Mouse (Mus musculus): ENCODE data around the gene Rab5c.

Gene Rab5c

GRCm38 (mm10) chr11:100693154-100693553, 44.9 kb downstream of the Rab5c start:
- DNase-seq, result no peak

GRCm38 (mm10) chr11:100692164-100692616, 45.8 kb downstream of the Rab5c start, which contains the start of gene Zfp385c:
Gene Zfp385c (minus strand): TSS chr11:100692455.
- DNase-seq, result peak; percentile 43

GRCm38 (mm10) chr11:100690389-100690788, 47.6 kb downstream of the Rab5c start:
- DNase-seq, result no peak

- no peak for DNase-seq
Measured at GRCm38 (mm10) chr11:100688443-100688842, 49.6 kb downstream of the Rab5c start.

- DNase-seq, result no peak
Measured at GRCm38 (mm10) chr11:100687265-100687664, 50.8 kb downstream of the Rab5c start.

- no peak for DNase-seq
Measured at GRCm38 (mm10) chr11:100685371-100685770, 52.6 kb downstream of the Rab5c start.

GRCm38 (mm10) chr11:100684084-100684483, 53.9 kb downstream of the Rab5c start:
- DNase-seq, result no peak

- DNase-seq, result no peak
Measured at GRCm38 (mm10) chr11:100682526-100682925, 55.5 kb downstream of the Rab5c start.

GRCm38 (mm10) chr11:100681826-100682225, 56.2 kb downstream of the Rab5c start:
- DNase-seq, result no peak

GRCm38 (mm10) chr11:100677810-100678209, 60.2 kb downstream of the Rab5c start:
- no peak for DNase-seq

GRCm38 (mm10) chr11:100673169-100673568, 64.8 kb downstream of the Rab5c start:
- no peak for DNase-seq

- no peak for DNase-seq
Measured at GRCm38 (mm10) chr11:100671956-100672355, 66.1 kb downstream of the Rab5c start.

GRCm38 (mm10) chr11:100671049-100671448, 67.0 kb downstream of the Rab5c start:
- DNase-seq, result no peak

All from thymus, postnatal 25 days (tissue).